Mouse (Mus musculus): ENCODE data around the gene Gcnt7. TPM values are rescaled to one million over a fixed set of nuclear protein-coding genes. Genes with fewer than 3 reads are reported as not detected.
A peak's percentile ranks its signal among the peaks of the same experiment; 100 is the strongest.

Gcnt7 gene
- polyA plus RNA-seq, 1 experiment from 2014 or later, result 0.61 TPM

- no peak for ATAC-seq (ENCODE audit: insufficient number of reproducible peaks, insufficient read depth, low FRiP score, low read depth)
- 54% methylated on average over 12 of the region's 12 CpGs for WGBS
- peaks cover 12 to 13% of the 10 kb centered on the region in 2 experiments for H3K4me1 ChIP-seq (ENCODE audit: control insufficient read depth in 2 of 2, insufficient read depth in 2 of 2, low read length in 2 of 2)
- H3K9me3 ChIP-seq (ENCODE audit: control insufficient read depth, low read length), result no peaks in the 10 kb centered on the region
- H3K27ac ChIP-seq (replicated peaks in 1 of 2; ENCODE audit: control insufficient read depth in 1 of 2, insufficient read depth in 1 of 2, low read depth in 2 of 2, low read length in 2 of 2), result no peak overlapping the region
- H3K4me2 ChIP-seq (ENCODE audit: low read length), result no peak overlapping the region
- no peaks in the 10 kb centered on the region for H3K36me3 ChIP-seq (ENCODE audit: control insufficient read depth, insufficient read depth, low read length)
- H3K4me3 ChIP-seq (ENCODE audit: control insufficient read depth in 1 of 2, insufficient read depth in 1 of 2, low read depth in 1 of 2, low read length in 2 of 2), result no peak overlapping the region
- no peaks in the 10 kb centered on the region for H3K27me3 ChIP-seq (ENCODE audit: control insufficient read depth, insufficient read depth, low read length)
- no peak overlapping the region for H3K9ac ChIP-seq (ENCODE audit: low read length)
Measured at GRCm38 (mm10) chr2:172416218-172416617, 42.2 kb downstream of the Gcnt7 start.

- H3K4me1 ChIP-seq (ENCODE audit: control insufficient read depth in 2 of 2, insufficient read depth in 2 of 2, low read length in 2 of 2), result peaks cover 12 to 13% of the 10 kb centered on the region in 2 experiments
- no peaks in the 10 kb centered on the region for H3K9me3 ChIP-seq (ENCODE audit: control insufficient read depth, low read length)
- H3K27me3 ChIP-seq (ENCODE audit: control insufficient read depth, insufficient read depth, low read length), result no peaks in the 10 kb centered on the region
- H3K27ac ChIP-seq (replicated peaks in 1 of 2; ENCODE audit: control insufficient read depth in 1 of 2, insufficient read depth in 1 of 2, low read depth in 2 of 2, low read length in 2 of 2), result no peak overlapping the region
- ATAC-seq (ENCODE audit: insufficient number of reproducible peaks, insufficient read depth, low FRiP score, low read depth), result no peak
- no peak overlapping the region for H3K4me2 ChIP-seq (ENCODE audit: low read length)
- WGBS, result 51% methylated on average over 5 of the region's 5 CpGs
- no peaks in the 10 kb centered on the region for H3K36me3 ChIP-seq (ENCODE audit: control insufficient read depth, insufficient read depth, low read length)
- H3K4me3 ChIP-seq (ENCODE audit: control insufficient read depth in 1 of 2, insufficient read depth in 1 of 2, low read depth in 1 of 2, low read length in 2 of 2), result no peak overlapping the region
- no peak overlapping the region for H3K9ac ChIP-seq (ENCODE audit: low read length)
Measured at GRCm38 (mm10) chr2:172413894-172414293, 44.5 kb downstream of the Gcnt7 start.

- H3K9ac ChIP-seq (ENCODE audit: low read length), result no peak overlapping the region
- peaks cover 12 to 13% of the 10 kb centered on the region in 2 experiments for H3K4me1 ChIP-seq (ENCODE audit: control insufficient read depth in 2 of 2, insufficient read depth in 2 of 2, low read length in 2 of 2)
- H3K27me3 ChIP-seq (ENCODE audit: control insufficient read depth, insufficient read depth, low read length), result no peaks in the 10 kb centered on the region
- no peaks in the 10 kb centered on the region for H3K9me3 ChIP-seq (ENCODE audit: control insufficient read depth, low read length)
- no peaks in the 10 kb centered on the region for H3K36me3 ChIP-seq (ENCODE audit: control insufficient read depth, insufficient read depth, low read length)
- ATAC-seq (ENCODE audit: insufficient number of reproducible peaks, insufficient read depth, low FRiP score, low read depth), result no peak; the same call in 1 of the 2 replicates
- no peak overlapping the region for H3K4me2 ChIP-seq (ENCODE audit: low read length)
- no peak overlapping the region for H3K4me3 ChIP-seq (ENCODE audit: control insufficient read depth in 1 of 2, insufficient read depth in 1 of 2, low read depth in 1 of 2, low read length in 2 of 2)
- H3K27ac ChIP-seq (replicated peaks in 1 of 2; ENCODE audit: control insufficient read depth in 1 of 2, insufficient read depth in 1 of 2, low read depth in 2 of 2, low read length in 2 of 2), result peak overlapping the region; percentile 3 to 56; a peak in 3 of 4 replicates
- WGBS, result 12% methylated on average over 4 of the region's 4 CpGs
Measured at GRCm38 (mm10) chr2:172413273-172413672, 45.1 kb downstream of the Gcnt7 start.

- Histone ChIP-seq H3K9ac (ENCODE audit: low read length) (no peak overlapping the region; the same call in 1 of the 2 replicates), H3K27ac (replicated peaks in 1 of 2; ENCODE audit: control insufficient read depth in 1 of 2, insufficient read depth in 1 of 2, low read depth in 2 of 2, low read length in 2 of 2) (0 out of 4 replicates have a peak overlapping the region, but pooled peaks of 1 of the 2 experiments have one; percentile 19), H3K9me3 (ENCODE audit: control insufficient read depth, low read length) (no peaks in the 10 kb centered on the region), H3K4me2 (ENCODE audit: low read length) (peak overlapping the region; percentile 53), H3K4me1 (ENCODE audit: control insufficient read depth in 2 of 2, insufficient read depth in 2 of 2, low read length in 2 of 2) (peaks cover 12 to 13% of the 10 kb centered on the region in 2 experiments), H3K36me3 (ENCODE audit: control insufficient read depth, insufficient read depth, low read length) (no peaks in the 10 kb centered on the region), H3K4me3 (ENCODE audit: control insufficient read depth in 1 of 2, insufficient read depth in 1 of 2, low read depth in 1 of 2, low read length in 2 of 2) (no peak overlapping the region; a peak in 1 of 4 replicates), H3K27me3 (ENCODE audit: control insufficient read depth, insufficient read depth, low read length) (no peaks in the 10 kb centered on the region)
- 6% methylated on average over 9 of the region's 9 CpGs for WGBS
- no peak for ATAC-seq (ENCODE audit: insufficient number of reproducible peaks, insufficient read depth, low FRiP score, low read depth)
Measured at GRCm38 (mm10) chr2:172412454-172412853, 45.9 kb downstream of the Gcnt7 start.

GRCm38 (mm10) chr2:172411091-172411490, 47.3 kb downstream of the Gcnt7 start:
- Histone ChIP-seq H3K4me1 (ENCODE audit: control insufficient read depth in 2 of 2, insufficient read depth in 2 of 2, low read length in 2 of 2) (peaks cover 12 to 13% of the 10 kb centered on the region in 2 experiments), H3K9me3 (ENCODE audit: control insufficient read depth, low read length) (no peaks in the 10 kb centered on the region), H3K4me2 (ENCODE audit: low read length) (no peak overlapping the region), H3K36me3 (ENCODE audit: control insufficient read depth, insufficient read depth, low read length) (no peaks in the 10 kb centered on the region), H3K9ac (ENCODE audit: low read length) (no peak overlapping the region), H3K27ac (replicated peaks in 1 of 2; ENCODE audit: control insufficient read depth in 1 of 2, insufficient read depth in 1 of 2, low read depth in 2 of 2, low read length in 2 of 2) (no peak overlapping the region), H3K27me3 (ENCODE audit: control insufficient read depth, insufficient read depth, low read length) (no peaks in the 10 kb centered on the region), H3K4me3 (ENCODE audit: control insufficient read depth in 1 of 2, insufficient read depth in 1 of 2, low read depth in 1 of 2, low read length in 2 of 2) (no peak overlapping the region)
- WGBS, result 78% methylated on average over 11 of the region's 11 CpGs
- ATAC-seq (ENCODE audit: insufficient number of reproducible peaks, insufficient read depth, low FRiP score, low read depth), result no peak

- 68% methylated on average over 2 of the region's 2 CpGs for WGBS
- peaks cover 12 to 13% of the 10 kb centered on the region in 2 experiments for H3K4me1 ChIP-seq (ENCODE audit: control insufficient read depth in 2 of 2, insufficient read depth in 2 of 2, low read length in 2 of 2)
- H3K9ac ChIP-seq (ENCODE audit: low read length), result no peak overlapping the region
- no peak overlapping the region for H3K27ac ChIP-seq (replicated peaks in 1 of 2; ENCODE audit: control insufficient read depth in 1 of 2, insufficient read depth in 1 of 2, low read depth in 2 of 2, low read length in 2 of 2)
- no peak overlapping the region for H3K4me3 ChIP-seq (ENCODE audit: control insufficient read depth in 1 of 2, insufficient read depth in 1 of 2, low read depth in 1 of 2, low read length in 2 of 2)
- H3K27me3 ChIP-seq (ENCODE audit: control insufficient read depth, insufficient read depth, low read length), result no peaks in the 10 kb centered on the region
- ATAC-seq (ENCODE audit: insufficient number of reproducible peaks, insufficient read depth, low FRiP score, low read depth), result no peak
- H3K9me3 ChIP-seq (ENCODE audit: control insufficient read depth, low read length), result no peaks in the 10 kb centered on the region
- H3K4me2 ChIP-seq (ENCODE audit: low read length), result no peak overlapping the region
- no peaks in the 10 kb centered on the region for H3K36me3 ChIP-seq (ENCODE audit: control insufficient read depth, insufficient read depth, low read length)
Measured at GRCm38 (mm10) chr2:172410686-172411085, 47.7 kb downstream of the Gcnt7 start.

GRCm38 (mm10) chr2:172407499-172407898, 50.9 kb downstream of the Gcnt7 start:
- no peak overlapping the region for H3K27ac ChIP-seq (replicated peaks in 1 of 2; ENCODE audit: control insufficient read depth in 1 of 2, insufficient read depth in 1 of 2, low read depth in 2 of 2, low read length in 2 of 2)
- H3K36me3 ChIP-seq (ENCODE audit: control insufficient read depth, insufficient read depth, low read length), result no peaks in the 10 kb centered on the region
- no peak for ATAC-seq (ENCODE audit: insufficient number of reproducible peaks, insufficient read depth, low FRiP score, low read depth)
- H3K9me3 ChIP-seq (ENCODE audit: control insufficient read depth, low read length), result no peaks in the 10 kb centered on the region
- H3K9ac ChIP-seq (ENCODE audit: low read length), result no peak overlapping the region
- WGBS, result 76% methylated on average over 2 of the region's 2 CpGs
- H3K27me3 ChIP-seq (ENCODE audit: control insufficient read depth, insufficient read depth, low read length), result 0 out of 2 replicates have a peak, but pooled peaks cover 3% of the 10 kb centered on the region
- H3K4me2 ChIP-seq (ENCODE audit: low read length), result no peak overlapping the region
- H3K4me1 ChIP-seq (ENCODE audit: control insufficient read depth in 2 of 2, insufficient read depth in 2 of 2, low read length in 2 of 2), result peaks cover 2 to 3% of the 10 kb centered on the region in 2 experiments; a peak in 3 of 4 replicates
- H3K4me3 ChIP-seq (ENCODE audit: control insufficient read depth in 1 of 2, insufficient read depth in 1 of 2, low read depth in 1 of 2, low read length in 2 of 2), result no peak overlapping the region

GRCm38 (mm10) chr2:172406173-172406572, 52.2 kb downstream of the Gcnt7 start:
- 59% methylated on average over 4 of the region's 4 CpGs for WGBS
- no peaks in the 10 kb centered on the region; a peak in 1 of 4 replicates for H3K4me1 ChIP-seq (ENCODE audit: control insufficient read depth in 2 of 2, insufficient read depth in 2 of 2, low read length in 2 of 2)
- no peak overlapping the region for H3K9ac ChIP-seq (ENCODE audit: low read length)
- no peak overlapping the region for H3K4me2 ChIP-seq (ENCODE audit: low read length)
- H3K4me3 ChIP-seq (ENCODE audit: control insufficient read depth in 1 of 2, insufficient read depth in 1 of 2, low read depth in 1 of 2, low read length in 2 of 2), result no peak overlapping the region
- 0 out of 2 replicates have a peak, but pooled peaks cover 3% of the 10 kb centered on the region for H3K27me3 ChIP-seq (ENCODE audit: control insufficient read depth, insufficient read depth, low read length)
- no peaks in the 10 kb centered on the region for H3K36me3 ChIP-seq (ENCODE audit: control insufficient read depth, insufficient read depth, low read length)
- no peaks in the 10 kb centered on the region for H3K9me3 ChIP-seq (ENCODE audit: control insufficient read depth, low read length)
- no peak overlapping the region for H3K27ac ChIP-seq (replicated peaks in 1 of 2; ENCODE audit: control insufficient read depth in 1 of 2, insufficient read depth in 1 of 2, low read depth in 2 of 2, low read length in 2 of 2)
- ATAC-seq (ENCODE audit: insufficient number of reproducible peaks, insufficient read depth, low FRiP score, low read depth), result no peak
